Mouse (Mus musculus): Measurements from ENCODE around the gene Ovca2. TPM values are rescaled to one million over a fixed set of nuclear protein-coding genes. Genes with fewer than 3 reads are reported as not detected.

Gene Ovca2
- polyA plus RNA-seq (2017; shearing (Covaris generic)), result 10 to 100 TPM; 23.8 to 30.2 TPM

GRCm38 (mm10) chr11:75178672-75179208, at the start of gene Ovca2:
Gene Ovca2 (minus strand): TSS chr11:75178835.

GRCm38 (mm10) chr11:75193256-75194071, 14.8 kb upstream of the Ovca2 start, which contains the start of gene Rtn4rl1:
Gene Rtn4rl1 (plus strand): TSS chr11:75193783.

GRCm38 (mm10) chr11:75190905-75191441, 12.3 kb upstream of the Ovca2 start, which contains the start of gene Dph1:
Gene Dph1 (minus strand): TSS chr11:75191241.

GRCm38 (mm10) chr11:75169405-75170080, 9.1 kb downstream of the Ovca2 start, which contains the start of gene Hic1:
Gene Hic1 (minus strand): TSS chr11:75169519.

Other genes starting within 250 kb of the Ovca2 start
- gene Hic1, start 9.3 kb downstream of the Ovca2 start, polyA plus RNA-seq (2017; shearing (Covaris generic)), result 1 to 10 TPM; 5.2 to 5.9 TPM
- gene Dph1, start 12.4 kb upstream of the Ovca2 start, polyA plus RNA-seq (2017; shearing (Covaris generic)), result 10 to 100 TPM; 17.2 to 21.0 TPM
- 10 to 100 TPM in 1 of 2 experiments, 1 to 10 TPM in 1; 8.6 to 31.7 TPM for gene Rtn4rl1, start 14.9 kb upstream of the Ovca2 start, polyA plus RNA-seq (2017; shearing (Covaris generic))
- gene Rpa1, start 169.5 kb upstream of the Ovca2 start, polyA plus RNA-seq (2017; shearing (Covaris generic)), result 100 to 1,000 TPM; 121 to 135 TPM
- 10 to 100 TPM; 14.2 to 19.9 TPM for gene Smyd4, start 169.6 kb upstream of the Ovca2 start, polyA plus RNA-seq (2017; shearing (Covaris generic))
- gene Serpinf1, start 243.9 kb upstream of the Ovca2 start, polyA plus RNA-seq (2017; shearing (Covaris generic)), result 1 to 10 TPM; 3.9 to 5.6 TPM